Mouse (Mus musculus): Measurements from ENCODE around the gene Scyl1.

The Scyl1 gene

DNA sequence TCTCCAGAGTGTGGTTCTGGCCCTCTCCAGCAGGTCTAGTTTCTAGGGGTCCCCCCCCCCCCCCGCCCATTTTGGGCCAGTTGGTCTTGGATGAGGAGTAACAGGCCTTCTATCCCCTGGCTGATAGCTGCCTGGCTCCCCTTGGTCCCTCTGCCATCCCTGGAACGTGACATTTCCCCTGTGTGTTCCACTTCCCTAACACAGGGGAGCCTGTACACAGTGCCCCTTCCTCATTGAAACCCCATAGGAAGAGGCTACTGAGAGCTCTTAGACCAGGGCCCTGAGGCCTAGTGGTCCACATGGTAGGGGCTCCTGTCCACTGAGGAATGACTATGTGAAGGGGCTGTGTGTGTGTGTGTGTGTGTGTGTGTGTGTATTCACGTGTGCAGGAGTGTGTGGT lies 36.5 kb upstream of the Scyl1 start:
- POLR2A ChIA-PET, result interaction anchor here (0.5 to 14.9 kb wide), 32 partner anchors 9 to 747 kb away, joined by 3 to 2935 read pairs (median 6); partner anchors contain the start of genes Cfl1 (in 1 of the 4), Fau (in 1 of the 4), Map3k11 (in 1 of the 4) and Mrpl49 (in 1 of the 4)
- CTCF ChIA-PET, result interaction anchor here (0.6 to 2.1 kb wide), 10 partner anchors 11 to 607 kb away, joined by 3 to 9 read pairs (median 4); no protein-coding TSS in a partner anchor

DNA sequence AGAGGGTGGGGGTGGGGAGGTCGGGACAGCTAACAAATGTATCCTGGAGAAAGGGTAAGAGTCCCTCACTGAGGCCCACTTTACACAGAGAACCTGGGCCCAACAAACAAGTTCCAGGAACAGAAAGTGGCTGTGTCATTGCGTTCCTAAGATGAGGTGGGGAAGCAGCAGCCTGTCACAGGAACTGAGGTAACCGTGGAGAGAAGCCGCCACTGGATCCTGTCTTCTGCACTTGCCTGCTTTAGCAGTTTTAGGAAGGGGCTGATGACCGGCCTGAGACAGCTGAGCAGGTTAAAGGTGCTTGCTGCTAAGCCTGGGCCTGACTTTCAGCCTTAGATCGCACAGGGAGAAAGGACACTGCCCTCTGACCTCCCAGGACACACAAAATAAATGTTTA lies 35.6 kb upstream of the Scyl1 start:
- ChIA-PET POLR2A (interaction anchor here (0.6 to 14.9 kb wide), 46 partner anchors 8 to 1230 kb away, joined by 3 to 2935 read pairs (median 5); partner anchors contain the start of genes Frmd8 (in 2 of the 4), Tigd3 (in 2 of the 4), Atg2a (in 1 of the 4) and Cfl1 (in 1 of the 4)), CTCF (interaction anchor here in 3 of 4 experiments (0.6 to 2.1 kb wide), 9 partner anchors 9 to 151 kb away, joined by 3 to 9 read pairs (median 4); no protein-coding TSS in a partner anchor)

DNA sequence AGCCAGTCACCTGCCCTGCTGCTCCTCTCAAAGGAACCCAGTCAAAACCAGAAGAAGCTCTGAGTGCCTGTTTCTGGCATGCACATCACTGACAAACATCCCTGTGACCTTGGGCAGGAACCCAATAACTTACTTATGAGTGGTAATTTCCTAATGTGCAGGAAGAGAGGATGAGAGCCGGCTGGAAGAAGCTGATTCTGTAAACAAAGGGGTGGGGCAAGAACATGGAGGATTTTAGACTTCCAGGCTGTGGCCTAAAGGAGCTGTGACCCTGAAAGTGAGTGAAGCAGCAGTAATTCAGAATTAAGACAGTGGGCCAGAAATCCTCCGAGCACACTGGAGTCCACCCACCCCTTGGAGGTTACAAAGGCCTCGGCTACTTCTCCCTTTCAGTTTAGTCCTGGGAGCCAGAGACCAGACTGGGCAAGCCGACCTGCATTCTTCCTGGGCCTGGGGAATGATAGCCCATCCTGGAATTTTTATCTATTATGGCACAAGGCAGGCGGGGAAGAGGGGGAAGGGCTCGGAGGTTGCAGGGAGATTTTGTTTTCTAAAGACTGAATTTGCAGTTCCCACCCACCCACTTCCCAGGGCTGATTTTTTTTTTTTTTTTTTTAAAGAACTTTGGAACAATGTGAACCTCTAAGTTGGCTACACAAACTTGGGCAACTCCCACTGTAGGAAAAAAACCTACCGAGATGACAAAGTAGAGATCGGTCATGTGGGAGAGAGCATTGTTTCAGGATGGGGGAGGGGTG lies 35.0 kb upstream of the Scyl1 start:
- POLR2A ChIA-PET, result interaction anchor here (0.6 to 14.9 kb wide), 49 partner anchors 8 to 1230 kb away, joined by 3 to 2935 read pairs (median 5); partner anchors contain the start of genes Frmd8 (in 2 of the 4), Atg2a (in 1 of the 4), Ccdc85b (in 1 of the 4) and Cfl1 (in 1 of the 4)
- CTCF ChIA-PET, result interaction anchor here (0.5 to 2.1 kb wide), 17 partner anchors 9 to 321 kb away, joined by 3 to 9 read pairs (median 3); no protein-coding TSS in a partner anchor

DNA sequence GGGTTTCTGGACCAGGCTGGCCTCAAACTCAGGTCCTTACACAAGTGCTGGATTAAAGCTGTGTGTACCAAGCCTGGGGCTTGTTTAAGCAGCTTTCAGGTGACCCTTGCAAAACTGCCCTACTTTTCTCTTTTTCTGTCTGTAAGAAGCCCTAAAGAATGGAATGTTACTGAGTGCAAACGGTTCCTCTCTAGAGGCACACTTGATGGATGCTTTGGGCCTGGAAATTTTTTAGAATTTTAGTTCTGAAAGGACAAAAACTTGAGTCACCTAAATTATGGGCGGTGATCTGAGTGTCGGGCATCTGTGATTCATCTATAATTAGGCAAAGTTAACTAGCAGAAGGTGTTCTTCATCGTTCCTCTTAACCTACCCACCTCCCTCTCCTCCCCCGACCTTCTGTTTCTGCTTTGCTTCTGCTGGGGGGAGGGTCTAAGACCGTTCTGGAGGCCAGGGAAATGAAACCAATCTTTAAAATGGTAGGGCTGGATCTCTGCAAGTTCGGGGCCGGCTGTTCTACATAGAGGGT lies 33.2 kb upstream of the Scyl1 start:
- POLR2A ChIA-PET, result interaction anchor here (0.6 to 19.0 kb wide), 40 partner anchors 7 to 473 kb away, joined by 3 to 4129 read pairs (median 11); partner anchors contain the start of genes Frmd8 (in 3 of the 4), Mus81 (in 2 of the 4), Slc25a45 (in 2 of the 4) and Tigd3 (in 2 of the 4)
- CTCF ChIA-PET, result interaction anchor here in 3 of 4 experiments (0.8 to 2.1 kb wide), 8 partner anchors 11 to 211 kb away, joined by 3 to 7 read pairs (median 4); partner anchors contain the start of gene Capn1 (in 1 of the 3)

DNA sequence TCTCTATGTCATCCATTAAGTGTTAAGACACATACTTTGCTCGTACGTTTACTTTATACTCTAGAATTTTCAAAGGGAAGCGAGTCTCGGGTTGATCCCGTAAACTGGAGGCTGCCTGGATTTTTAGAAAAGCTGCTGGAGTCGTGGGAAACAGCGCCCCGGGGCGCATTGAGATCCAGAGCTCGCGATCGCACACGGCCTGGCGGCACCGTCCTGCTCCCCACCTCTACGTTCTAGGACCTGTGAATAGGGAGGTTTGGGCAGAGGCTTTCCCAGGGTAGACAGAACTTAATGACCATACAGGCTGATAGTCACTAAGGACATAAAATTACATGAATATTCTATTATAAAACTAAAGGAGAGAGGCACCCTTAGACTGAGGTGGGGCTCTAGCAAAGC lies 32.7 kb upstream of the Scyl1 start:
- CTCF ChIA-PET, result interaction anchor here in 3 of 4 experiments (0.8 to 2.1 kb wide), 10 partner anchors 10 to 212 kb away, joined by 3 to 7 read pairs (median 4); partner anchors contain the start of gene Capn1 (in 1 of the 3)
- POLR2A ChIA-PET, result interaction anchor here (0.6 to 19.0 kb wide), 58 partner anchors 8 to 795 kb away, joined by 3 to 4129 read pairs (median 6); partner anchors contain the start of genes Frmd8 (in 4 of the 4), Scyl1 (in 3 of the 4), Cfl1 (in 2 of the 4) and Mus81 (in 2 of the 4)

DNA sequence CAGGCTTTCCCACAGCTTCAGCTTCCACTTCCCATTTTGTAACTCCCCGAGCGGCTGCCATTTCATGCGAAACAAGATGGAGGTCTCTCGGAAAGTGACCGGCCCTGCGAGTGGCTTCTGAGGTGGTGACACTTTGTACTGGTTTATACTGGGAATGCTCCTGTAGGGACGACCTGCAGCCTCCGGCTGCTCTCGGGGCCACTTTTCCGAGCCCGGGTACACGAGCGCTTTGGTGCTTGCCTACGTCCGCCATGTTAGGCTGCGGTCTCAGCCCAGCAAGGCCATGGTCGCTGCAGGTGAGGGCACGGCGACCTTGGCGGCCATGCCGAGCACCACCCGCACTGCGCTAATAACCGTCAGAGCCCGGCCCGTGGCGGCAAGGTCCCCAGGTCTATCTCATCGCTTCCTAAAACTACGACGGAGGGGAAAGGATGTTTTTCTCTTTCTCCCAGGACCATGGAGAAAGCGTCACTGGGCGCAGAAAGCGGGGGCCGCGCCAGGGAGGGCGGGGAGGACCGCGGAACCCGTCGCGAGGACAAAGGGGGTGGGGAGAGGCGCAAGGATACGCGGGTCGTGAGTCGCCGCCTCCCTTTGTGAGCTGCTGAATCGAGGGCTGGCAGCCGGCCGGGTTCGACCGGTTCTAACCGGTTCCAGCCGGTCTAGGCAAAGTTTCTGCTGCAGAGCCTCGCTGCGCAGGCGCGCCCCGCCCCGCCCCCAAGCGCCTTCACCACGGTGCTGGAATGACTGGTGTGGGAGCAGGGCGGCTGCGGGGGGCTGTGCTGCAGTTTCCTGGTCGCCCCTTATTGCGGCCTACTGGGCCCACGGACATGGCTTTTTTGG lies 32.0 kb upstream of the Scyl1 start:
- ChIA-PET POLR2A (interaction anchor here (0.5 to 19.0 kb wide), 96 partner anchors 8 to 1102 kb away, joined by 3 to 4129 read pairs (median 4); partner anchors contain the start of genes Frmd8 (in 4 of the 4), Scyl1 (in 4 of the 4), Cdca5 (in 2 of the 4) and Cfl1 (in 2 of the 4)), CTCF (interaction anchor here (0.5 to 2.1 kb wide), 16 partner anchors 9 to 212 kb away, joined by 3 to 7 read pairs (median 4); partner anchors contain the start of gene Capn1 (in 1 of the 4))

DNA sequence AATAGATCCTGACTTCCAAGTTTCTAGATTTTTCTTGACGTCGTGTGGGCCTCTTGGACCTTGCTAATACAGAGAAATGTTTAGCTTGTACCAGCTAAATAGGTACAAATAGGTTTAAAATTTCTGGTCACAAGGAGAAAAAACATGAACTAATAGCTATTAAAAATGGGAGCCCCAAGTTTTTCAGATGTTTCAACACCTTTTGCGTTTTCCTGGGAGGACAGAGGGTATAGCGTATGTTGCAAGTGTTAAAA lies 31.5 kb upstream of the Scyl1 start:
- POLR2A ChIA-PET, result interaction anchor here (0.6 to 19.0 kb wide), 75 partner anchors 9 to 1101 kb away, joined by 3 to 4129 read pairs (median 4); partner anchors contain the start of genes Cdca5 (in 2 of the 4), Cfl1 (in 2 of the 4), Fam89b (in 2 of the 4) and Frmd8 (in 2 of the 4)
- CTCF ChIA-PET, result interaction anchor here (0.5 to 2.1 kb wide), 9 partner anchors 9 to 74 kb away, joined by 3 to 7 read pairs (median 3); no protein-coding TSS in a partner anchor

DNA sequence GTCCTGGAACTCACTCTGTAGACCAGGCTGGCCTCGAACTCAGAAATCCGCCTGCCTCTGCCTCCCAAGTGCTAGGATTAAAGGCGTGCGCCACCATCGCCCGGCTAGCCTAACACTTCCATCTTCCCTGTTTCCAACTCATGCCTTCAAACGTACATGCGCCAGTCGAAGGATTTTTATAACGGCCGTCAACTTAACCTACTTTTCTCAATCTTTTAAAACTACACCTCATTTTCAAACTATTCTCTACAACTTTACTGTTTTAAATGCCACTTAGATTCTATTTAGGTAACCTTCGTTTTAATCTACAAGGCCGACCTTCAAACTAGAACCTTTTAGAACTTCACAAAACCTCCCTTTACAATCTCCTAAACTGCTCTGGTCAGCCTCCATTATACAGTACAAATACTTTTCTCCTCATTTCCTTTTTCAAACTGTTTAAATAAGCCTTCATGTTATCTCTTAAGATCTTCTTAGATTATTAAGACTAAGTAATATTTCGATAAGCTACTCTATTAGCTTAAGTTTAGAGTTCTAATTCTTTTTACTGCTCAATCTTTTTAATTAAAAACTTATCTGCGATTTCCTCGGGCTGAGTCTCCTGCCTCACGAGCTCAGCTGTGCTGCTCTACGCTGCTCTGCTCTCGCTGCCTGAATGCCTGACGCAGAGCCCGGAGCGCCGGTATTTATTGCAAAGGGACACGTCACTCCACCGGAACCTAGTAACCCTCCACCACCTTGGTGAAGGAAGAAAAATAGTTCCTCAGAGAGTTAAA lies 31.0 kb upstream of the Scyl1 start:
- POLR2A ChIA-PET, result interaction anchor here (0.6 to 19.0 kb wide), 82 partner anchors 8 to 561 kb away, joined by 3 to 4129 read pairs (median 5); partner anchors contain the start of genes Mus81 (in 3 of the 4), Cdca5 (in 2 of the 4), Cfl1 (in 2 of the 4) and Fam89b (in 2 of the 4)
- CTCF ChIA-PET, result interaction anchor here (0.5 to 2.1 kb wide), 8 partner anchors 9 to 75 kb away, joined by 3 to 7 read pairs (median 3); no protein-coding TSS in a partner anchor

DNA sequence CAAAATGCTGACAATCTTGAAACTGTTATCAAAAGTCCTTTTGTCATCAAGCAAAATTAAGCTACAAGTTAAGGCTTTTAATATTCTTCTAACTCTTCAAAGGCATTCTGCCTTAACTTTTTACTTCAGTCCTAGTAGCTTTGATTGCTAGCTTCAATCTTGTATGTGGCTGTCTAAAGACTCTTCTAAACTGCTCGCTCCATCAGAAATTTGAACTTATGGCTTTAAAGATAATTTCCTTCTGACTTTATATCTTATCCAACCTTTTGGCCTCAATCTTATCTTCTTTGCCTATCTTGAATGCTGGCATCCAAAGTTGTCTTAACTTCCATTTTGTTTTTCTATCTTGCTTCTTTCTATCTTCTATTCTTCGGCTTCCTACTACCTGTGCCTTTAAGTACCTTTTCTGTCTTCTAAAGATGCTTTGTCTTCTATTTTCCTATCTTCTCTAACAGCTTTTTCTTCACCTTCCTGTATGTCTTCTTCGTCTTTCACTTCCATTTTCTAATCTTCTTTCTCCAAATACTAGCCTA lies 30.3 kb upstream of the Scyl1 start:
- ChIA-PET POLR2A (interaction anchor here (0.6 to 19.0 kb wide), 50 partner anchors 8 to 441 kb away, joined by 3 to 4129 read pairs (median 8); partner anchors contain the start of genes Frmd8 (in 3 of the 4), Slc25a45 (in 3 of the 4), Atg2a (in 2 of the 4) and Cfl1 (in 2 of the 4)), CTCF (interaction anchor here in 1 of 4 experiments (2.3 kb wide), 1 partner anchor 17 kb away, joined by 8 read pairs; no protein-coding TSS in a partner anchor)

DNA sequence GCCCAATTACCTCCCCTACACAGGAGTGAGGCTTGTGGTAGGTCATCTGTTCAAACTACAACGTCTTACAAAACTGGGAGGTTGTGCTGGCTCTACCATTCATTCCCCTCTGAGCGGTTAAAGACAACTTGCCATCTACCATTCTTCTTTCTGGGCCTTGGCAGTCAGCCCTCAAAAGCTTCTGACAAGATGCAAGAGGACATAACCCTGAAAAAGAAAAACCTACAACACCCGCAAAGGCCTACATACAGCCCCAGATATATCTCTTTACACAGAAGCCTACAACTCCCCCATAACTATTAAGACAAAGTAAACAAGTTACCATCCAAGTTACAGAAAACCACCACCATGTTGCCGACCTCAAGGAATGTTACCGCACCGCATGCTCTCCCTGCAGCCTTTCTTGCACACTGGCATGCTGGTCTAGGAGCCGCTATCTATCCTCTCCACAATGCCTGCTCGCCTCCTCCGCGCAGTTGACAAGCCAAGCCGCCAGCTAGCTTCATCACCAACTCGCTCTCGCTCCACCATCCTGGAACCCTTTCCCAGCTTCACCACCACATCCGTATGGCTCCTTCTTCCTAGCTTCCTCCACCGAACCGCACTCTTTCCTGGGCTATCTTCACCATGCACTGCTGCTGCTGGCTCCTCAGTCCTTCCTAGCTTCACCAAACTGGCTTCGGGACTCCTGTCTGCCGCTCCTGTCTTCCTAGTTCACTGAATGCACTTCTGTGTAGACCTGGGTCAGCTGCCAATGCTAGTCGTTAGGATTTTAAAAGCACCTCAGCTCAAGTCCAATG lies 29.6 kb upstream of the Scyl1 start:
- ChIA-PET CTCF (interaction anchor here in 2 of 4 experiments (1.8 to 2.3 kb wide), 3 partner anchors 13 to 17 kb away, joined by 5 to 8 read pairs (median 7); no protein-coding TSS in a partner anchor), POLR2A (interaction anchor here (0.6 to 19.0 kb wide), 61 partner anchors 7 to 563 kb away, joined by 3 to 4129 read pairs (median 6); partner anchors contain the start of genes Frmd8 (in 3 of the 4), Slc25a45 (in 3 of the 4), Atg2a (in 2 of the 4) and Cfl1 (in 2 of the 4))

DNA sequence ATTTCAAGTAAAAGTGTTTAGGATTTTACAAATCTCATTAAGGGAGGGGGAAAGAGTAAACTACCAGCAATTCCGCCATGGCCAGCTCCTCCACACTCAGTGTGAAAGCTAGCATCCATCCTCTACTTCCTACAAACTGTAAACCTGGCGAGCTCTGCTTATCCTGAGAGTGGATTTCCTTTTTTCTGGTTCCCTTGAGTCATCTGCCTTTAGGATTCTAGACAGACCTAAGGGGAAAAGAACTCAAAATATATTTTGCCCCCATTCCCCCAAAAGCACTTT lies 29.1 kb upstream of the Scyl1 start:
- POLR2A ChIA-PET, result interaction anchor here (0.5 to 19.0 kb wide), 52 partner anchors 9 to 1467 kb away, joined by 3 to 4129 read pairs (median 6); partner anchors contain the start of genes Frmd8 (in 3 of the 4), Atg2a (in 2 of the 4), Cfl1 (in 2 of the 4) and Slc25a45 (in 2 of the 4)
- CTCF ChIA-PET, result interaction anchor here in 3 of 4 experiments (0.6 to 2.3 kb wide), 5 partner anchors 12 to 50 kb away, joined by 3 to 8 read pairs (median 5); no protein-coding TSS in a partner anchor

DNA sequence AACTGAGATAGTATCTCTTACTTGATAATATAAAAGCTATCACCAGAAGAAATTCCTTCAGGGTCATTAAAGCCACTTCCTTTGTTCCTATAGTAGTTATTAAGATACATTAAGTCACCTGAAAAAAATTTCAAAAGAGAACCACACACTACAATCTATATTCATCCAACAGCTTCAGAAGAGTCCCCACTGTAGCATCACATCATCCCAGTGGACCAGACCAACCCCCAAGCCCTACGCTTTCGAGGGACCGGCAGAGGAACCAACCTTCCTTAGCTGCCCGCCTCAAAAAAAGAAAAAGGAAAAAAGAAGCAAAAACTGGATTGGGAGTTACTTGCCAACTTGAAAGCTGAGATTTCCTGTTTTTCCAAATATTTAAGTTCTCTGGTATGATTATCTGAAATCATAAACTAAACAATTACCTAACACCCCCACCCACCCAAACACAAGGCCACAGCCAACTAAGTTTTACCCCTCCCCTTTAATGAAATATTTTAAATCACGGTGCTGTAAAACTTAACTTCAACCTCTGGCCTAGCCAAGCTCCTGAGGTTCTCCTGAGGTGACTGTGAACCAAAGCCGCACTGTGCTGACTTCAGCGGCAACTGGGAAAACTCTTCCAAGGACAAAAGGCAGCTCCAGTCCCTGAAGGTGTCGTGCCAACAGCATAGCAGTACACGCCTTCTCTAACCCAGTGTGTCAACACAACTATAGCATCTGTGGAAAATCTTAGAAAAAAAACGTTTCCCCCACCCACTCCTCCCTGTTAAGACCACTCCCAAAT lies 28.5 kb upstream of the Scyl1 start:
- CTCF ChIA-PET, result interaction anchor here (0.6 to 2.3 kb wide), 7 partner anchors 12 to 50 kb away, joined by 3 to 8 read pairs (median 4); no protein-coding TSS in a partner anchor

DNA sequence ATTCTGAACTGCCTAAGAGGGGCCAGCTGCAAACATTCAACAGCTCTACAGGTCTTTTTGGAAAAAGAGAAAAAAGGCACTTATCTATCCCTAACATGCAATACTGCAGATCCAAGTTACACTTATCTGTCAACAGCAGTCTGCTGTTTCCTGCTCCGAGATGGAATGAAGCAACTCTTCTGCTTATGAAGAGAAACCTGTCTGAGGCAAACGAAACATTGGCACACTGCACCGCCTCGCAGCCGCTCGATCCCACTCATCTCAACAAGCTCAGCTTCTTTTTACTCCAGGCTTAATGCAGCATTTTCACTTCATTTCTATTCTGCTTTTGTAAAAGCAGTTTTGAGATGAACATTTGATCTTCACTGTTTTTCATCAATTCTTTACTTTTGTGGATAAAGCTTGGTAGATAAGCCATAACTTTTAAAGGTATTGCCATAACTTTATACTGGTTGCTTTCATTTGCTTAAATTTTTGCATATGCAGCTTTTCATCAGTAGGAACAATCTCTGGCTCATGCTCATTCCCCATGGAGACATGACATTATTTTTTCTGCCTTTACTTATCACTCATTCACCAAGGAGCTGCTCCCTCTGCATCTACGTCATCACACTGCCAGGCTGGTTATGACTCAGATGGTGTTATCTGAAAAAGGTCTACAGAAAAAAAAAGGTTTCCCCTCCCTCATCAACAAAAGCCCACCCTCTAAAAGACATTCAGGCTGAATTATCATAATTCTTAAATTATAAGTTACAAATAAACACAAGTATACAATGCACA lies 27.7 kb upstream of the Scyl1 start:
- POLR2A ChIA-PET, result interaction anchor here (0.5 to 19.0 kb wide), 49 partner anchors 8 to 711 kb away, joined by 3 to 4129 read pairs (median 6); partner anchors contain the start of genes Frmd8 (in 3 of the 4), Tigd3 (in 3 of the 4), Cdc42ep2 (in 2 of the 4) and Sac3d1 (in 2 of the 4)
- CTCF ChIA-PET, result interaction anchor here (0.7 to 2.3 kb wide), 8 partner anchors 12 to 51 kb away, joined by 3 to 8 read pairs (median 4); no protein-coding TSS in a partner anchor

More for the DNA sequence above, 28.5 kb upstream of the Scyl1 start:
- POLR2A ChIA-PET, result interaction anchor here (0.5 to 19.0 kb wide), 68 partner anchors 9 to 1466 kb away, joined by 3 to 4129 read pairs (median 4); partner anchors contain the start of genes Cdc42ep2 (in 3 of the 4), Frmd8 (in 3 of the 4), Tigd3 (in 3 of the 4) and Cfl1 (in 2 of the 4)
